Mouse (Mus musculus) liver, embryonic 11.5 days (tissue): ENCODE data around the gene Cbarp. TPM values are rescaled to one million over a fixed set of nuclear protein-coding genes. Genes with fewer than 3 reads are reported as not detected.

Experiments
- ATAC-seq: fragments of 200-750 bp; cut with Nextera tagmentation; replicated peaks from 2 replicates; pipeline ENCODE4 v1.8.0; 2017; ENCODE audit warnings: moderate number of reproducible peaks, mild to moderate bottlenecking, moderate TSS enrichment, moderate library complexity; ENCODE audit not compliant: low FRiP score
- DNase-seq: peaks from one replicate; pipeline ENCODE4 v3.0.0-alpha.2; 2017; ENCODE audit warnings: low spot score
- H3K27ac ChIP-seq: fragments of 300-500 bp; sonication (generic); 2 replicates; pipeline ENCODE4 v1.5.1; 2014; ENCODE audit warnings: mild to moderate bottlenecking, low read depth, low read length, control low read depth
- H3K27me3 ChIP-seq: fragments of 300-500 bp; sonication (generic); replicated peaks from 2 replicates; pipeline ENCODE4 v1.6.1; 2014; ENCODE audit warnings: low read length, mixed read lengths; ENCODE audit not compliant: control insufficient read depth, insufficient read depth
- H3K36me3 ChIP-seq: fragments of 300-500 bp; sonication (generic); 2 replicates; pipeline ENCODE4 v1.6.1; 2014; ENCODE audit warnings: mild to moderate bottlenecking, low read length, moderate library complexity, mixed read lengths; ENCODE audit not compliant: control insufficient read depth, insufficient read depth
- H3K4me1 ChIP-seq: fragments of 300-500 bp; sonication (generic); replicated peaks from 2 replicates; pipeline ENCODE4 v1.6.1; 2014; ENCODE audit warnings: low read length, mixed read lengths; ENCODE audit not compliant: control insufficient read depth, insufficient read depth
- H3K4me2 ChIP-seq: fragments of 300-500 bp; sonication (generic); 2 replicates; pipeline ENCODE4 v1.6.1; 2014; ENCODE audit warnings: mild to moderate bottlenecking, control low read depth, moderate library complexity
- H3K4me3 ChIP-seq: fragments of 300-500 bp; sonication (generic); 2 replicates; pipeline ENCODE4 v1.5.1; 2014; ENCODE audit warnings: low read depth, low read length, control low read depth
- H3K9ac ChIP-seq: fragments of 300-500 bp; sonication (generic); 2 replicates; pipeline ENCODE4 v1.6.1; 2014; ENCODE audit warnings: low read depth, low read length, control low read depth
- H3K9me3 ChIP-seq: fragments of 300-500 bp; sonication (generic); 2 replicates; pipeline ENCODE4 v1.6.1; 2016; ENCODE audit warnings: low read length, inconsistent platforms, mixed read lengths; ENCODE audit not compliant: control insufficient read depth
- WGBS: fragments of 180-500 bp; shearing (Covaris S2); extraction: QIAGEN DNeasy Blood & Tissue Kit; methylation state at CpG from one replicate; pipeline ENCODE4 v1.1.7; 2014; 5-methylcytosine and 5-hydroxymethylcytosine counted together
- polyA plus RNA-seq: library from polyadenylated mRNA; unstranded; fragments of >200 nt; fragmentation: Nextera tagmentation; extraction: Ambion mirVana; gene quantifications from 2 replicates; pipeline ENCODE4 v1.2.1, GENCODE M21; 2014

Cbarp gene
- polyA plus RNA-seq, 1 experiment from 2014 or later: 2.8 TPM

DNA sequence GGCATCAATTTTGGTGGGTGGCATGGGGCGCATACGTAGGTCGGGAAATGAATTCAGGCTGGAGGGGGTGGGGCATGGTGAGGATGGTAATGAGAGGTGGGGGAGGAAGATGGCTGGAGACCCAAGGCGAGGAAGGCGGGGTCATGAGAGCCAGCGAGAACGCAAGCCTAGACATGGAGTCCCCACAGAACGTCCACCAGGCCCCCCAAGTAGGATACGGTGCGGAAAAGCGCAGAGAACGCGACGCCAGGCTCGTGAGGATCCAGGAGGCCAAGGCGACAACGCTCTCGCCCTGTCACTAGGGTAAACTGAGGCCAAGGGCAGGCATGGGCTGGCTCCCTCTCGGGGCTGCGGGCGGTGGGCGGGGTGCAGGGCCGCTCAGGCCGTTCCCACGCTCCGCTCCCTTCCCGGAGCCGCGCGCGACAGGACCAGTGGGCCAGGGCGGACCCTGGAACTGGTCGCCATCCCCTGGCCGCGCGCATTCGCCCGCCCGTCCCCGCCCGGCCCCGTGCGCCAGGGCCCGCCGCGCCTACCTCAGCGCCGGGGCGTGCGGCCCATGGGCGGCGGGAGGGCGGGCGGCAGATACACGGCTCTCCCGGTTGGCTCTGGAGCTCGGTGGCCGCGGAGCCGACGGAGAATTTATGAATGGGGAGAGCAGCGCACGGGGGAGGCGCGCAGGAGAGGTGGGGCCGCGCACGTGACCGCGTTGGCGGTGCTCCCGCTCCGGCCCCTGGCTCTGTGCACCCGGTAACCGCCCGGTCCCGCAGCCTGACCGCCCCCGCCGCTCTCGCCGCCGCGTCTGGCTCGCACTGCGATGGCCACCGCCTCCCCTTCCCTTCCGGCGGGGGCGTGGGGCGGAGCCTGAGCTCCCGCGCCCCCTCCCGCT lies 1.8 kb downstream of the Cbarp start, which contains the start of gene Atp5d:
Gene Atp5d (plus strand): TSS at position 80 of the 886 bp plus-strand sequence.
- Histone ChIP-seq H3K9ac (peak within 1 kb of the TSS; percentile 70), H3K36me3 (peaks cover 5% of the 10 kb centered on the region), H3K4me1 (peaks cover 44% of the 10 kb centered on the region), H3K27ac (peak within 1 kb of the TSS; percentile 62), H3K9me3 (no peaks in the 10 kb centered on the region), H3K4me3 (peak within 1 kb of the TSS; percentile 76), H3K4me2 (peak within 1 kb of the TSS; percentile 100), H3K27me3 (peaks cover 34% of the 10 kb centered on the region)
- DNase-seq: peak; percentile 71
- 0 out of 2 replicates have a peak, but pooled peaks have one; percentile 4 for ATAC-seq
- WGBS: 0% methylated on average over 70 of the region's 94 CpGs

DNA sequence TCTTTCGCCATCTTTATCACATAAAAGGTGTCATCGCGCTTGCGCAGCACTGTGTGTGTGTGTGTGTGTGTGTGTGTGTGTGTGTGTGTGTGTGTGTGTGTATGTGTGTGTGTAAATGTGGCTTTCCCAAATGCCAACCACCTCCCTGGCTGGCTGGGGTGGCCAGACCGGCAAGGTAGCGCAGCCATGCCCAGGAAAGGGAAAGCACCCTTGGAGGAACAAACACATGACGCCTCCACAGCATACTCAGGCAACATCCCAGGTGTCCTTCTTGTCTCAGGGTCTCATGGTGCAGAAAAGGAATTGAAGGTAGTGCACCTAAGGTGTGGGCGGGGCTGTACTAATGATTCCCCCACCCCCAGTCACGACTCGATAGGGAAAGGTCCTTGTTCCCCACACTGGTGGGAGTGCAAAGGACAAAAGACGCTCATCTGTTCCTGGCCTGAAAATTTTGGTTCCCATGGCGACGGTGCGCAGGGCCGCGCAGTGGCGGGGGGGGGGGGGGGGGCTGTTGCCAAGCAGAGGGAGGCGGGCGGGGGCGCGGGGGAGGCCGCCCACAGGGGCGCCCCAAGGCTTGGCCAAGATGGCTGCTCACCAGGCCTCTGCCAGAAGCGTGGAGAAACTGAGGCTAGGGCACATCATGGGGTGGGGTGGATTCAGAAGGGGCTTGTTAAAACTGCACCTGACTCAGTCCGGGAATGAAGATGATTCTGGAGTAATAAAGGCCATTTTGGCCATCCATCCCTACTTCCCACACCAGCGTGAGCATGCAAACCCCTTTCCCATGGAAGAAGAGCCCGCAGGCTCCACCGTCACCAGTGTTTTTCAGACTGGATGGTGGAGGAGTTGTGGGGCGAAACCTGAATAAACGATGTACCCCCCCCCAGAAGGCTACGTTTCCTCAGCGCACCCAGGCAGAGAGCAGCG lies 2.7 kb downstream of the Cbarp start:
- 8% methylated on average over 28 of the region's 33 CpGs for WGBS
- Histone ChIP-seq H3K9ac (peak overlapping the region; percentile 70), H3K27me3 (peaks cover 34% of the 10 kb centered on the region)

DNA sequence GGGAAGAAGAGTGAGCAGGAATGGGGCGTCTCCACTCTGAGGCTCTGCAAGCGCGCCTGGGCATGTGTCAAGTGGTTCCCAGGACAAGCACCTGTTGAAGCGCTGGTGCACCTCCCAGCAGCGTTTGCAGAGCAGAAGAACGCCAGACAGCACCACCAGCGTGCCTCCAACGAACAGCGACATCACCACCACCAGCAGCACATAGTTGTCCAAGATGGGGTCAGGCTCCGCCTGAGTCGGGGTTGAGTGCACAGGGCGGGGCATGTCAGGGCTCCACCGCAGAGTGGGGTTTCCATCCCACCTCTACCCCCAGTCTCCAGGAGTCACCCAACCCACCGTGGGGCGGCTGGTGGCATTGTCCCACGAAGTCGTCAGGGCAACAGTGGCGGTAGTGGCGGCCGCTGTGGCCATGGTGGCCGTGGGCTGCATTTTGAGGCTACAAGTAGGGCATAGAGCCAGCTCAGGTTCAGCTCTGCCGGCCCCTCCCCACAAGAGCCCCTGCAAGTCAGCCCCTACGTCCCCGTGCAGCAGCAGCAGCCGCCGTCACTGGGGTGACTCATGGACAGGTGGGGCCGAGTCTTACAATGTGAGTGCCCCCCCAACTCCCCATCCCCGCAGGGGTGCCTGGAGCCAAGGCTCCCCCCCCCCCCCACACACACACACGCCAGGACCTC lies 3.5 kb downstream of the Cbarp start:
- 4% methylated on average over 29 of the region's 29 CpGs for WGBS
- ATAC-seq (no peak), DNase-seq (no peak)
- Histone ChIP-seq H3K4me3 (peak overlapping the region; percentile 76), H3K4me2 (peak overlapping the region; percentile 100), H3K27me3 (peaks cover 34% of the 10 kb centered on the region), H3K4me1 (peaks cover 32% of the 10 kb centered on the region), H3K36me3 (0 out of 2 replicates have a peak, but pooled peaks cover 2% of the 10 kb centered on the region), H3K9me3 (no peaks in the 10 kb centered on the region), H3K27ac (no peak overlapping the region), H3K9ac (peak overlapping the region; percentile 55; the same call in 1 of the 2 replicates)

More for the DNA sequence above, 2.7 kb downstream of the Cbarp start:
- 0 out of 2 replicates have a peak, but pooled peaks cover 2% of the 10 kb centered on the region for H3K36me3 ChIP-seq
- H3K4me3 ChIP-seq: peak overlapping the region; percentile 76
- H3K4me1 ChIP-seq: peaks cover 35% of the 10 kb centered on the region
- ATAC-seq: no peak
- no peak for DNase-seq
- H3K9me3 ChIP-seq: no peaks in the 10 kb centered on the region
- peak overlapping the region; percentile 100 for H3K4me2 ChIP-seq
- H3K27ac ChIP-seq: peak overlapping the region; percentile 62; the same call in 1 of the 2 replicates

DNA sequence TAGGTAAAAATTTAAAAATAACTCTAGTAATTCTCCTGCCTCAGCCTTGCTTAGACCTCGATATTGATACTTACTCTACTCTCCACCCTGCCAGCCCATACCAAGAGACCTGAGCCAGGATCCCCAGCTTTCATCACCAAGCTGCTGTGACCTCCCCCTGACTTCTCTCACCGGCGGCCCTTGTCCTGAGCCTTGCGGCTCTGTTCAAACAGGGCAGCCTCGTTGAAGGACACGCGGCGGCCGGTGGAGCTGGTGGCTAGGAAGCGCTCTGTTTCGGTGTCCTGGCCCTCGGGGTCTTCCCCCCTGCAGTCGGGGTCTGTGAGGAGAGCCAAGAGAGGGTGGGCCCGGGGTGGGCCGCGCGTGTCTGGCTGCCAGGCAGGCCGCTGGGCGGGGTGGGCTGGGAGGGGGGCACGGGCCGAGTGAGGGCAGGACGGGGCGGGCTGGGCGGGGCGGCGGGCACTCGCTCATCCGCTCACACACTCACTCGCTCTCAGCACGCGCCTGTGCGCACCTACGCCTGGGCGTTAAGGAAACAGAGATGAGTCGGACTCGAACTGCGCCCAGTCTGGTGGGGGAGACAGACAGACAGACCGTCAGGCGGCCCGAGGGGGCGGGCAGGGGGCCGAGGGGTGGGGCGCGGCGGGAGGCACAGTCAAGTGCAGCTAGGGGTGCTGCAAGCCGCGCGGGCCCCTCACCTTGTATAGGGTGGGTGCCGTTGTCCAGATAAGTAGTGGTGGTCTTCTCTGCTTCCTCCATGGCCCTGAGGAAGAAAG lies 4.3 kb downstream of the Cbarp start:
- Histone ChIP-seq H3K4me2 (peak overlapping the region; percentile 100), H3K9ac (peak overlapping the region; percentile 27), H3K4me1 (peaks cover 34% of the 10 kb centered on the region), H3K9me3 (no peaks in the 10 kb centered on the region), H3K4me3 (peak overlapping the region; percentile 76), H3K27ac (0 out of 2 replicates have a peak overlapping the region, but pooled peaks have one; percentile 11), H3K27me3 (peaks cover 34% of the 10 kb centered on the region), H3K36me3 (peaks cover 2% of the 10 kb centered on the region; the same call in 1 of the 2 replicates)
- DNase-seq: no peak
- WGBS: 17% methylated on average over 49 of the region's 49 CpGs
- ATAC-seq: no peak

DNA sequence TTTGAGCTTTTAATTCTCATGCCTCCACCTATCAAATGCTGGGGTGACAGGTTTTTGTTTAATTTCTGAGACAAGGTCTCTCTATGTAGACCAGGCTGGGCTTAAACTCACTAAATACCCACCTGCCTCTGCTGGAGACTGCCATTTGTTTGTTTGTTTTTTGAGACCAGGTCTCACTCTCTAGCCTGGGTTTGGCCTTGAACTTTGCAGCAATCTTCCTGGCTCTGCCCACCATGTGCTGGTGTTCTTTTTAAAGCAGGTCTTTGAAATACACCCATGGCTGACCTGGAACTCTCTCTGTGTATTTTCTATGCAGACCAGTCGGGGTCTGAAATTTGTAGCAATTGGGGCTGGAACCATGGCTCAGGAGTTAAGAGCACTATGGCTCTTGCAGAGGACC lies 5.0 kb downstream of the Cbarp start:
- DNase-seq (no peak), ATAC-seq (no peak)
- 82% methylated on average over 1 of the region's 1 CpGs for WGBS
- H3K4me3 ChIP-seq: no peak overlapping the region
- H3K4me1 ChIP-seq: peaks cover 36% of the 10 kb centered on the region
- no peak overlapping the region for H3K4me2 ChIP-seq
- H3K36me3 ChIP-seq: peaks cover 7% of the 10 kb centered on the region; the same call in 1 of the 2 replicates
- no peak overlapping the region for H3K9ac ChIP-seq
- H3K9me3 ChIP-seq: no peaks in the 10 kb centered on the region
- H3K27ac ChIP-seq: no peak overlapping the region
- H3K27me3 ChIP-seq: peaks cover 34% of the 10 kb centered on the region

DNA sequence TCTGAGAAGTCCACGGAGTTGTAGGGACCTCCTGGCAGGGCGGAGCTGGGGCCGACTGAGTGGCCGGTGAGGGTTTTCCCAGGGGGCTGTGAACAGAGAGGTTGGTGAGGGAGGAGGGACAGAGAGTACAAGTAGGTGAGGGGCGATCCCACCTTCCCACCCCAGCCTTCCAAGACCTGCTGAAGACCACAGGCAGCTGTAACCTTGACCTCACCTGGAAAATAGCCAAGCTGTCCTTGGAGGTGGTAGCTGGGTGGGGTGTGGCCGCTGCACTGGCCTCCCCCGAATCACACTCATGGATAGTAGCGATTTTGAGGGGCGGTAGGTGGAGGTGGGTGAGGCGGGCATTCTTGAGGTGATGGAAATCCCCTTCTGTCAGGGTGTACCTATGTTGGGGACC lies 5.5 kb downstream of the Cbarp start:
- H3K36me3 ChIP-seq: peaks cover 11% of the 10 kb centered on the region; the same call in 1 of the 2 replicates
- H3K4me3 ChIP-seq: no peak overlapping the region
- no peak overlapping the region for H3K27ac ChIP-seq
- H3K9ac ChIP-seq: no peak overlapping the region
- H3K4me2 ChIP-seq: no peak overlapping the region
- peaks cover 34% of the 10 kb centered on the region for H3K27me3 ChIP-seq
- ATAC-seq (no peak), DNase-seq (no peak)
- peaks cover 37% of the 10 kb centered on the region for H3K4me1 ChIP-seq
- H3K9me3 ChIP-seq: no peaks in the 10 kb centered on the region
- 82% methylated on average over 10 of the region's 10 CpGs for WGBS

DNA sequence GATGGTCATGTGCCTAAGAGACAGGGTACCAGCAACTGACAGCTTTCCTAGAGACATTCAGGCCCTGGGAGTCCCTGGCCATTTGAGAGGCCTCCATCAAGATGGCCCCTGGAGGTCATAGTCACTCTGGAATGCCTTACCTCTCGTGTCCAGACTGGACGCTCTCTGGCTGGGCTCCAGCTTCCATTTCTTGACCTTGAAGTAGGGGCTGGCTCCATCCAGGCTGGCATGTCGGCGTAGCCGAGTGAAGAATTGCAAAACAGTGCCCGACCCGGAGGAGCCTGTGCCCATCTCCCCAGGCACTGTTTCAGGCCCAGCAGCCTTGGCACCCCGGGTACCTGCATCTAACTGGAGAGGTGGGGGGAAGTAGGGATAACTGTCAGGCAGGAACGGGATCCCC lies 6.2 kb downstream of the Cbarp start:
- Histone ChIP-seq H3K27ac (no peak overlapping the region), H3K9ac (no peak overlapping the region), H3K4me1 (peaks cover 36% of the 10 kb centered on the region), H3K36me3 (peaks cover 18% of the 10 kb centered on the region; the same call in 1 of the 2 replicates), H3K9me3 (no peaks in the 10 kb centered on the region), H3K4me2 (no peak overlapping the region), H3K27me3 (peaks cover 33% of the 10 kb centered on the region), H3K4me3 (no peak overlapping the region)
- 88% methylated on average over 9 of the region's 9 CpGs for WGBS
- ATAC-seq: no peak
- no peak for DNase-seq
